Mouse (Mus musculus) erythroblast, embryonic 14.5 days (primary cell): ENCODE measurements around the gene Ckap4. TPM values are rescaled to one million over a fixed set of nuclear protein-coding genes. Genes with fewer than 3 reads are reported as not detected.
A peak's percentile ranks its signal among the peaks of the same experiment; 100 is the strongest.

Experiments used
- H3K27me3 ChIP-seq: 2 replicates; pipeline ENCODE4 v1.6.1; 2012; ENCODE audit warnings: inconsistent platforms; ENCODE audit not compliant: control insufficient read depth
- H3K36me3 ChIP-seq: 2 replicates; pipeline ENCODE4 v1.6.1; 2012; ENCODE audit warnings: mild to moderate bottlenecking, inconsistent platforms; ENCODE audit not compliant: control insufficient read depth
- H3K4me1 ChIP-seq: 2 replicates; pipeline ENCODE4 v1.6.1; 2012; ENCODE audit warnings: inconsistent platforms; ENCODE audit not compliant: control insufficient read depth
- H3K4me3 ChIP-seq: replicated peaks from 2 replicates; pipeline ENCODE3; 2012; ENCODE audit warnings: moderate library complexity, mild to moderate bottlenecking, inconsistent platforms
- H3K9me3 ChIP-seq: 2 replicates; pipeline ENCODE4 v1.6.1; 2012; ENCODE audit warnings: low read length, inconsistent platforms, mixed read lengths; ENCODE audit not compliant: control insufficient read depth
- GATA1 ChIP-seq: IDR thresholded peaks from 2 replicates; pipeline ENCODE4 v1.6.1; 2012; ENCODE audit warnings: low read length, inconsistent platforms, mixed read lengths
- TAL1 ChIP-seq: IDR thresholded peaks from 3 replicates; pipeline ENCODE4 v1.6.1; 2012; ENCODE audit warnings: low read length, inconsistent platforms, mixed read lengths
- polyA plus RNA-seq: library from polyadenylated mRNA; stranded (reverse); fragments of >175 nt; gene quantifications from 2 replicates; pipeline ENCODE4 v1.2.3, GENCODE M21; 2012

The Ckap4 gene
- polyA plus RNA-seq, 1 experiment, result 0.11 TPM

DNA sequence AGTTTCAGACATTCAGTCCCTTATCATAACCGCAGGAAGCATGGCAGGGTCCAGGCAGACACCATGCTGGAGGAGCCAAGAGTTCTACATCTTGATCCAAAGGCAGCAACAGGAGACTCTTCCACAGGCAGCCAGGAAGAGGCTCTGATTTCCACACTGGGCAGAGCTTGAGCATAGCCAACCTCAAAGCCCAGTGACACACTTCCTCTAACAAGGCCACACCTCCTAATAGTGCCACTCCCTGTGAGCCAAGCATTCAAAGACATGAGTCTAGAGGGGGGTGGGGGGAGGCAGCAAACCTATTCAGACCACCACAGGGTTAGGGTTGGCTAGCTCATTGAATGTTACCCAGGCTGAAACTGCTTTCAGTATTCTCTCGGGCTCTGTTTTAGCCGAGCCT lies 18.0 kb upstream of the Ckap4 start:
- H3K9me3 ChIP-seq, result peaks cover 2% of the 10 kb centered on the region; the same call in 1 of the 2 replicates
- TF ChIP-seq TAL1 (no peak), GATA1 (no peak)
- no peak overlapping the region for H3K4me3 ChIP-seq
- H3K27me3 ChIP-seq, result peaks cover 7% of the 10 kb centered on the region
- H3K4me1 ChIP-seq, result peaks cover 6% of the 10 kb centered on the region
- H3K36me3 ChIP-seq, result no peaks in the 10 kb centered on the region

DNA sequence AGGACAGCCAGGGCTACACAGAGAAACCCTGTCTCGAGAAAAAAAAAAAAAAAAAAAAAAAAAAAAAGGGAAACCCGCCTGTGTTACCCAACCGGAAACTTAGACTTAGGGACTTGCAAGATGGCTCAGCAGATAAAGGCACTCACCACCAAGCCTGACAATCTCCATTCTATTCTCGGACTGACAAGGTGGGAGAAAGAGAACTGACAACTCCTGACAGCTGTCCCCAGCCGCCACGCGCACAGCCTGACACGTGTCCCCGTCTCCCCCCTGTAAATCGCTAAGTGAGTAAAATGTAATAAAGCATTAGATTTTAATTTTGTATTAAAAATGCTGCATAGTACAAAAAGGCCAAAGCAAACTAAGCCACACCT lies 16.0 kb upstream of the Ckap4 start:
- Histone ChIP-seq H3K36me3 (no peaks in the 10 kb centered on the region), H3K9me3 (peaks cover 2% of the 10 kb centered on the region; the same call in 1 of the 2 replicates), H3K27me3 (peaks cover 8% of the 10 kb centered on the region), H3K4me3 (no peak overlapping the region), H3K4me1 (peaks cover 6% of the 10 kb centered on the region)
- no peak for TF ChIP-seq GATA1
- TF ChIP-seq TAL1, result no peak

DNA sequence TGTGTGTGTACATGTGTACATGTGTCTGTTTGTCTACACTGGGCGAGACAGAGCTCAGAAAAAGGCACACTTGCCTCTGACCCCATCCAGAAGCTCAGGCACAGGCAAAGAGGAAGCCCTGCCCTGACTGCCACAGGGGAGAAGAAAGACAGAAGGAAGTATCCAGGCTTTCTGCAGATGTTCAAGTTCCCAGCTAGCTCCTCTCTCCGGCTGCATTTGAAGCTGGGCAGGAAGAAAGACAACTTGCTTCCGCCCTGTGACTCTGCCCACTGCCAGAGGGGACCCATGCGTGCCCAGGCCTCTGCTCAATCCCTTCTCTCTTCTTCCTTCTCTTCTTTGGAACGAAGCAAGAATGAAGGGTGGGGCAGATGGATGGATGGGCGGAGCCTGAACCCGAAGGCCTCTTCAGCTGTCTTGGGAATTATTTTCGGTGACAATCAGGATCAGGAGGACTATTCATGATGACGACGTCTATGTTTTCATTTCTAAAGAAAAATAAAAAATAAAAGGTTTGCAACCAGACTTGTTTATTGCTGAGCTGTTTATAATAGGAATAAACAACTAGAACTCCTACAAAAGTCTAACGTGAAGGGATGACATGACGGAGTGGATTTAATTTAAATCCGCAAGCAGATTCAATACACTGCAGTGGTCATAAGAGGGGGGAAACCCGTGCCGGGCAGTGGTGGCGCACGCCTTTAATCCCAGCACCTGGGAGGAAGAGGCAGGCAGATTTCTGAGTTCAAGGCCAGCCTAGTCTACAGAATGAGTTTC lies 15.5 kb upstream of the Ckap4 start:
- peaks cover 2% of the 10 kb centered on the region; the same call in 1 of the 2 replicates for H3K9me3 ChIP-seq
- H3K4me3 ChIP-seq, result no peak overlapping the region
- TF ChIP-seq TAL1, result no peak
- no peak for TF ChIP-seq GATA1
- peaks cover 3% of the 10 kb centered on the region; the same call in 1 of the 2 replicates for H3K4me1 ChIP-seq
- H3K27me3 ChIP-seq, result peaks cover 9% of the 10 kb centered on the region
- H3K36me3 ChIP-seq, result no peaks in the 10 kb centered on the region

DNA sequence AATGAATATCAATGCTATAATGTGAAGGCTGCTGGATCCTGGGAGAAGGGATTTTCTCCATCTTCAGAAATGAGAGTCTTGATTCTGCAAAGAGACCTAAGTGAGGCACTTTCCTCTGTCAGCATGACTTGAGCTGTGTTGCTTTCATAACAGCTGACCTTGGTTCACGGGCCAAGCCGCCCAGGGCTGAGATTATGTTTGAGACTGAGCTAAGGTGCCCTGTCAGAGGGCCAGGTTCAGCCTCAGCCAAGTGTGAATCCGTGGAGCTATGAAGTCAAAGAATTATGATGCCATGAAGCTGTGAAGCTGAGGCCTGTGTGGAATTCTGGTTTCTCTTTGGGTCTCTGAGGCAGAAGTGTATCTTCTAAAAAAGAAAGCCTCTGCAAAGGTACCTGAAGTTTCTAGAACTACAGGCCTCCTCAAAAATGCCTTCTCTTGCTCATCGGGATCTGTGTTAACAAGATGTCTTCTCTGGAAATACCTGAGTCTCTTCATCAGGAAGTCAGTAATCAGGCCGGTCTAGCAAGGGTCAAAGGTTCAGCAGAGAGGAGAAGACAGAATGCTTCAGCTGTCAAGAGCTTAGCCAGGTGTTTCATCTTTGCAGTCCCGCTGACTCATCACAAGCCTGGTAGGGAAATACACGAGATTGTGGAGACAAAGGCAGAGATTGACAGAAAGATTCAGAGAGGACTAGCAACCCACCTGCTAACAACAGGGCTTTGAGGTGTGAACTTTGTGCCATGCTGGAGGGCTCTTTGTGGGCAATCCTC lies 11.2 kb upstream of the Ckap4 start:
- peaks cover 16% of the 10 kb centered on the region for H3K4me1 ChIP-seq
- H3K36me3 ChIP-seq, result no peaks in the 10 kb centered on the region
- no peak overlapping the region for H3K4me3 ChIP-seq
- peaks cover 9% of the 10 kb centered on the region for H3K27me3 ChIP-seq
- H3K9me3 ChIP-seq, result no peaks in the 10 kb centered on the region
- TF ChIP-seq GATA1 (no peak), TAL1 (no peak)

DNA sequence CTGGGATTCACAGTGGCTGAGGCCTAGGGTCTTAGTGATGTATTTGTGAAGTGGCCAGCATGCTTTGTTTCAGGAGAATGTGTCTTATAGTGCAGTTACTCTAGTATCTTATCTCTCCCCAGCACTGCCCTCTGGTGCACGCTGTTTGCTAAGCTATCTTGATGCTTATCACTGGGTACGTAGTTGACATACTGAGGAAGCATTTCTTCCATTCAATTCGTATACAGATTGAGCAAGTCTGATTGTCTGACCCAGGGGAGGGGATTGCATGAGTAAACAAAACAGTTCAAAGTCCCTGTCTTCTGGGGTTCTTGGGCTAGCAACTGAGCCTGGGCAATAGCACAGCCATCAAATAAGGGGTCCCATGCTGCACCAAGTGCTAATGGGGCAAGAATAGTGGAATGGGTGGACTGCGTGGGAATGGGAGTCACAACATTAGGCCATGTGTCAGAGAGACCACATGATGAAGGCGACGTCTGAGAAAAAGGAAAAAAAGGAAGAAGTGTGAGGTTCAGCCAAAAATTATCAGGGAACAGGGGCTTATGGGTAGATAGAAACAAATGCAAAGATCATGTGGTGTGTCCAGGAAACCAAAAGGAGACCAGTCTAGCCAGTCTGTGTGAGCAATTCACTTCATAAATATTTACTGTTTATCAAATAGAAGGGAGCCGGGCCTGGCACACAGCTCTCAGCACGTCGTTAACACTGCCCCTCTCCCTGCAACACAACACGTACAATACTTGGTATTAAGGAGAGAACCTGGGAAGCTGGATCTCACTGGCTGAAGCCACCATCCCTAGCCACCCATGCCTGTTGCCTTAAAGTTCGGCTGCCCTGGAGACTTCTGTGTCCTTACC lies 9.2 kb upstream of the Ckap4 start:
- H3K36me3 ChIP-seq, result no peaks in the 10 kb centered on the region
- H3K27me3 ChIP-seq, result peaks cover 4% of the 10 kb centered on the region
- TF ChIP-seq TAL1 (no peak), GATA1 (0 out of 2 replicates have a peak, but pooled peaks have one; percentile 15)
- H3K4me1 ChIP-seq, result peaks cover 13% of the 10 kb centered on the region
- no peak overlapping the region for H3K4me3 ChIP-seq
- no peaks in the 10 kb centered on the region for H3K9me3 ChIP-seq

DNA sequence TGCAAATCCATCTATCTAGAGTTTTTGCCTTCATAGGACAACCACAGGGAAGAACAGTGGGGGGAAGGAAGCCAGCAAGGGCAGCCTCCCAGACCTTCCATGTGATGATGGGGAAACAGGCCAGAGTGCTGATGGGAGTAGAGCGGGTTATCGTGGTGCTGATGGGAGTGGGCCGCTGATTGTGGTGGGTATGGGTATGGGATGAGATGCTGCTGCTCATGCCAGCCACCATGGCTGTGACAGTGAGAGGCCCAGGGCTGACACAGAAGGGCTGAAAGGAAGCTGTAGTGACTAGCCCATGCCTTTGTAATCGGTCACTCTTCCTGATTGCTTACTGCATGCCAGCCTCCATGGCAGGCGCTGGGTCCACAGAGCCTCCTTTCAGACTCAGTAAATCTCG lies 5.8 kb upstream of the Ckap4 start:
- H3K27me3 ChIP-seq, result peaks cover 27% of the 10 kb centered on the region
- H3K4me3 ChIP-seq, result no peak overlapping the region
- H3K36me3 ChIP-seq, result no peaks in the 10 kb centered on the region
- H3K4me1 ChIP-seq, result peaks cover 13% of the 10 kb centered on the region
- no peak for TF ChIP-seq TAL1
- TF ChIP-seq GATA1, result no peak
- H3K9me3 ChIP-seq, result no peaks in the 10 kb centered on the region

DNA sequence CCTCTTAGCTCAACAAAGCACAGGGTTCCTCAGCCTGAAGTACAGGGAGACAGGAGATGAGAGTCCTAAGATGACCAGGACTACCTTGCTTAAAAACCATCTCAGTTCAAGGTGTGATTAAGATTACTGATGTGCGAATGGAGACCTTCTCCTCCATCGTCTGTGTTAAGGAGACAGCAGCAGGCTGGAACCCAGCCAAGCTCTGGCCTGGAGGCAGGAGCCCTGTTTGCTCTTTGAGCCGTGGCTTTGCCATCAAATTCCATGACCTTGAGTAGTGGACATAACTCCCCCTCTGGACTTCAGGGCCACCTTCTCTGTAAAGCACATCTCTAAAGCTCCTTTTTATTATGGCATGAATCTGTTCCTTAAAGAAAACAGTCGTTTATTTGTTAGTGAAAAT lies 2.0 kb upstream of the Ckap4 start:
- no peak overlapping the region for H3K4me3 ChIP-seq
- peaks cover 8% of the 10 kb centered on the region; the same call in 1 of the 2 replicates for H3K9me3 ChIP-seq
- H3K36me3 ChIP-seq, result no peaks in the 10 kb centered on the region
- H3K4me1 ChIP-seq, result peaks cover 6% of the 10 kb centered on the region
- H3K27me3 ChIP-seq, result peaks cover 65% of the 10 kb centered on the region
- no peak for TF ChIP-seq TAL1
- no peak for TF ChIP-seq GATA1

DNA sequence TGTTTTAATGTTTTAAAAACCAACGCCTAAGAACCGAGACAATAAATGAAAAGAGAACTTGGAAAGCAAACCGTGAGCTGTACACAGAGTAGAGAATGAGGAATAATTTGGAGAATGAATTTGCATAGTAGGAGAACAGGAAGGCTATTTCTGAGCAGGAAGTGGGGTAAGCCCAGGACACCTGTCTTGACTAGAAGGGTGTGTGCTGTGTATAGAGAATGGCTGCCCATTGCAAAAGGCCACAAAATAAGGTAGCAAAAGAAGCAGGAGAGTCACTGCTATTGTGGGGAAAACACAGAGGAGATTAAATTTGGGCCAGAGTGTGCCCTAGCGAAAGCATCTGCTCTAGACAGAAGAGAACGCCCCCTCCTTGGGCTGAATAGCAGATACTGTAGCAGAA lies 1.6 kb upstream of the Ckap4 start:
- Histone ChIP-seq H3K4me1 (peaks cover 6% of the 10 kb centered on the region), H3K36me3 (no peaks in the 10 kb centered on the region), H3K4me3 (no peak overlapping the region), H3K9me3 (peaks cover 8% of the 10 kb centered on the region; the same call in 1 of the 2 replicates), H3K27me3 (peaks cover 69% of the 10 kb centered on the region)
- no peak for TF ChIP-seq GATA1
- no peak for TF ChIP-seq TAL1
